Mouse (Mus musculus) testis, adult 2 months (tissue): ENCODE data around the gene Prl4a1.

Source experiments
- CTCF ChIP-seq: fragments of 200-500 bp; IDR thresholded peaks from 2 replicates; pipeline ENCODE4 v1.5.1; 2012; ENCODE audit warnings: low read depth, mild to moderate bottlenecking, inconsistent platforms, low read length, moderate library complexity; ENCODE audit not compliant: control insufficient read depth, insufficient read depth, insufficient replicate concordance
- POLR2A ChIP-seq: fragments of 200-500 bp; IDR thresholded peaks from 2 replicates; pipeline ENCODE4 v1.6.1; 2012; ENCODE audit warnings: low read depth, mild to moderate bottlenecking, inconsistent platforms, low read length, moderate library complexity; ENCODE audit not compliant: control insufficient read depth

DNA sequence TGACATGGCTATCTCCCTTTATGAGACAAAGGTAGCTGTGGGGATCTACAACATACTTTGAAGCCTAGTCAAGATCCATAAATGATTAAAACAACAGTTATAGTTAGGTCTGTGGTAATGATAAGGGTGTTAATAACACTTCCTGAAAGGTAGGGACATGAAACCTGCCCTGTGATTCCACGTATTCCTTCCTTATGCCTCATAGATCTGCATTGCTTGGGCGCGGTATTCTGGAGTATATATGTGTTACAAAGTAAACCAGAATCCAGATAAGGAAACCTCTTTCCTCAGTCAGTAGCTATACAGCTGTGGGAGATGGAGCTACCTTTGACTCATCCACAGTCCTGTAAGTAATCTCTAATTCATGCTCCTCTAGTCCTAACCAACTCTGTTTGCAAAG lies 53.3 kb downstream of the Prl4a1 start:
- TF ChIP-seq POLR2A (no peak), CTCF (no peak)
